Mouse (Mus musculus) olfactory bulb, adult 2 months (tissue): ENCODE results near the gene Dcbld2. TPM values are rescaled to one million over a fixed set of nuclear protein-coding genes. Genes with fewer than 3 reads are reported as not detected.

Experiments used
- H3K27ac ChIP-seq: fragments of 200-500 bp; 2 replicates; pipeline ENCODE4 v1.5.1; 2012; ENCODE audit warnings: low read depth, low read length; ENCODE audit not compliant: insufficient read depth
- H3K4me1 ChIP-seq: fragments of 200-500 bp; 2 replicates; pipeline ENCODE4 v1.6.1; 2012; ENCODE audit warnings: low read length; ENCODE audit not compliant: control insufficient read depth, insufficient read depth
- H3K4me3 ChIP-seq: fragments of 200-500 bp; 2 replicates; pipeline ENCODE4 v1.5.1; 2012; ENCODE audit warnings: mild to moderate bottlenecking, low read depth, low read length, moderate library complexity; ENCODE audit not compliant: insufficient read depth
- CTCF ChIP-seq: fragments of 200-500 bp; IDR thresholded peaks from 2 replicates; pipeline ENCODE4 v1.5.1; 2012; ENCODE audit warnings: low read depth, mild to moderate bottlenecking, low read length, moderate library complexity; ENCODE audit not compliant: insufficient read depth
- POLR2A ChIP-seq: fragments of 200-500 bp; IDR thresholded peaks from 2 replicates; pipeline ENCODE4 v1.6.1; 2012; ENCODE audit warnings: mild to moderate bottlenecking, low read depth, low read length, moderate library complexity; ENCODE audit not compliant: insufficient read depth
- WGBS: fragments of 180-500 bp; shearing (Covaris S2); methylation state at CpG from one replicate; pipeline ENCODE4 v1.1.7; 2018; 5-methylcytosine and 5-hydroxymethylcytosine counted together
- polyA plus RNA-seq: library from polyadenylated mRNA; stranded (reverse); fragments of >200 nt; gene quantifications from 2 replicates; pipeline ENCODE4 v1.2.4, GENCODE M21; 2012; ENCODE audit warnings: low replicate concordance; ENCODE audit not compliant: missing spikeins, insufficient read depth, insufficient read length

The Dcbld2 gene
- polyA plus RNA-seq, 1 experiment, result not detected

DNA sequence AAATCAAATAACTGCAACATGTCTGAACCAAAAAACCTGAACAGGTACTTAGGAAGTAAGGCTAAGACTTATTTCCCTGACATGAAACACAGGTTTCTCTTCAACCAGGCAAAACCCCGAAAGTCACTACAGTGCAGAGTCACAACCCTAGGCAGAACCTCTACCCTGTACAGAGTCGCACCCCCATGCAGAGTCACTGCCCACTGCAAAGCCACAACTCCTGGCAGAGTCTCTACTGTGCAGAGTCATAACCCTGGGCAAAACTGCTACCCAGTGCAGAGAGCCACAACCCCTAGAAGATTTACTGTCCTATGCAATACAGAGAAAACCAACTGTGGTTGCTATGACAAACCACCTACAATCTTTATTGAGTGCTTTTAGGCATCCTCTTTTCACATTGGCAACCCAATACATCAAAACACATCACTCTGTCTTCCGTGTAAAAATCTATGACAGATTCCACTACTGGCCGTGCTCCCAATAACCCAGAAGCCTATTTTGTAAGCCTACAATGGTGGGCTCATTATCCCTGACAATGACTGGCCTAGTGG lies 71.7 kb downstream of the Dcbld2 start:
- Histone ChIP-seq H3K27ac (no peak overlapping the region), H3K4me1 (no peaks in the 10 kb centered on the region), H3K4me3 (no peak overlapping the region)
- no peak for TF ChIP-seq CTCF
- no peak for TF ChIP-seq POLR2A
- 85% methylated on average over 4 of the region's 4 CpGs for WGBS

DNA sequence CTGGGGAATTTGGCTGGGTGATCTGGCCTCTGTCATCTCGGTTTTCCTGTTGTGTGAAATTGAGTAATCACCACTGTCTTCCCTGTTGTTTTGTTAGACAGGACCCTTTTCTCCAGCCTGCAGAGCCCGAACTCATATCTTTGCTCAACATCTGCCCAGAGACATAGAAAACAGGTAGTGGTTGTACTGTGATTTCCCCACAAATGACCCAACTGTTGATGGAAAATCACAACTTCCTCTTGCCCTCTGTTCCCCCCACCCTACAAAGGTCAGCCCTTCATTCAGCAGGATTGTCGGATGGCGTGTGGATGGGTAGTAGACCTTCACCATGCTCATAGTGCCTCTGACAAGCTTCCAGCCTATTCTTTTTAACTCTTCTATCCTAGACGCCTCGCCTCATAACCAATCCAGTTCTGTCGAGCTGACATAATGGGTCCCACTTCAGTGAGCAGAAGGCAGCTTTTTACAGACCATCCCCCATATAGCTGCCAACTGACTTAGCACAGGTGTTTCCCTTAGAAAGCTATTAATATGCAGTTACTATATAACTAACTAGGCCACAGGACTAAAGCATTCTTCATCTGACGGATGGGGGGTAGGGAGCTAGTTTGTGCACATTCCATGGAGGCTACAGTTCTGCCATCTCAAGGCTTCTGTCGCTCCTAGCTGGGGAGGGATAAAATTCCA lies 73.1 kb downstream of the Dcbld2 start:
- H3K27ac ChIP-seq, result no peak overlapping the region

DNA sequence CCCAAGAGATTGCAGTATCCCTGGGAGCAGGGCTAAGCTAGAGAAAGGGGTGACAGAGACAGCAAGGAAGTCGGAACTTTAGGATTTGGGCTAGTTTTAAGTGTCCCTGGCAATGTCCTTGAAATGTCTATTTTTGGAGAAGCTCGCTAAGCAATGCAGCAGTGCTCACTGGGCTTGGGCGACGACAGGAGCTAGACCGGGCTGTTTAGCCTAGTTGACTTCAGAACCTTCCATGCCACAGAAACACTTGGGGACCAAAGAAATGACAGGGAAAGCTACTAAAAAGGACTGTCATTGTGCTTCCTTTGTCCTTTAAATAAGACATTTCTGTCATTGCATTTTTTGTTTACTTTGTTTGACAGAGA lies 73.6 kb downstream of the Dcbld2 start:
- 87% methylated on average over 5 of the region's 5 CpGs for WGBS
- H3K4me3 ChIP-seq, result no peak overlapping the region
- no peaks in the 10 kb centered on the region for H3K4me1 ChIP-seq
- TF ChIP-seq POLR2A (no peak), CTCF (no peak)
- no peak overlapping the region for H3K27ac ChIP-seq

More for the DNA sequence above, 73.1 kb downstream of the Dcbld2 start:
- no peaks in the 10 kb centered on the region for H3K4me1 ChIP-seq
- TF ChIP-seq POLR2A, result no peak
- no peak for TF ChIP-seq CTCF
- H3K4me3 ChIP-seq, result no peak overlapping the region
- 86% methylated on average over 9 of the region's 9 CpGs for WGBS

DNA sequence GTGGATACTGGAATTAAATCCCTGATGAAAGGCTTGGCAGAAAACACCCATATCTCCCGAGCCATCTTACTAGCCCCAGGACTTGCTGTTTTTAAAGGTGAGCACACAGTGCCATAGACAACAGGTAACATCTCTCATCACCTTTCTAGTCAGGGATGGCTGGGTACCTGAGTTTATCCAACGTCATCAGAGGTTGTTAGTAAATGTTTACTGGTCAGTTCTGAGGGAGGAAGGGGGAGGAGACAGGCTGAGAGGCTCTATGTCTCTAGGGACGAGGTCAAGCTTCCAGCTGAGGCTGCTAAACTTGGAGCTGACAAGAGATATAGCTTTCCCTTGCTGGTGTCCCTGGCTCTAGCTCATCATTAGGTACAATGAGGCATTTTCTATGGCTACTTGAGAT lies 74.1 kb downstream of the Dcbld2 start:
- WGBS, result 75% methylated on average over 3 of the region's 3 CpGs
- no peak for TF ChIP-seq CTCF
- TF ChIP-seq POLR2A, result no peak
- Histone ChIP-seq H3K4me1 (no peaks in the 10 kb centered on the region), H3K27ac (no peak overlapping the region), H3K4me3 (no peak overlapping the region)

DNA sequence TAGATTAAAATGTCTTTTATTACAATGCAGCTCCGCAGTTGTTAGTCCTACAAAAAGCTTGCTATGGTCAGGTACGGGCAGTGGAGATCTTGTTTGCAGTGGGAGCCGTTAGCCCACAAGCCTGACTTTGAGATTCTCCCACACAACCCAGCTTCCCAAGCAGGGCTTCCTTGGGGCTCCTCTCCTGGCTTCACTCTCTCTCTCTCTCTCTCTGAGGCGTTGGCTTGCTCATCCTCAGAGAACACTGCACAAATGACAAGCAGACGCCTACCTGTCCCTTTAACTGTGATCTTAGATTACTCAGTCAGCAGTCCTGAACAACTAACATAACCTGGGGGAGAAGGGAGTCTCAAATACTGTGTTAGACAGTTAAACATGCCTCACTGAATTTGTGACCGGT lies 79.6 kb downstream of the Dcbld2 start:
- WGBS, result 92% methylated on average over 6 of the region's 6 CpGs
- Histone ChIP-seq H3K27ac (no peak overlapping the region), H3K4me3 (no peak overlapping the region), H3K4me1 (no peaks in the 10 kb centered on the region)
- TF ChIP-seq CTCF (no peak), POLR2A (no peak)

DNA sequence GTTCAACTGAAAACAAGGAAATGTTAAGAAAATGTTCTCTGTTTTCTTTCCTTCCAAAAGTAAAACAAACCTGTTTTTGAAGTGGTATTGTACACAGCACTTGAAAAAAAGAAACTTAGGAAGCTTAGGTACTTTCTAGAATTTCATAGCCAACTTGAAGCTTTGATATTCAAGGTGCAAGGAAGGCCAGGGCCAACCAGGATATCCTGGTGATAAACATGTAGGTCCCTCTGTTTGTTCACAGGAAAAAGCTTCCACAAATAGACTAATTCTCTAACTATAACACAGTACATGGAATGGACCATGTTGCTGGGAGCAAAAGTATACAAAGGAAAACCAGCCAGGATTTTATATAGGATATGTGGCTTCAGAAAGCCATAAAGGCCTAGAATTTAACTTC lies 88.5 kb downstream of the Dcbld2 start:
- TF ChIP-seq CTCF (no peak), POLR2A (no peak)
- Histone ChIP-seq H3K4me3 (no peak overlapping the region), H3K4me1 (0 out of 2 replicates have a peak, but pooled peaks cover 2% of the 10 kb centered on the region), H3K27ac (no peak overlapping the region)

DNA sequence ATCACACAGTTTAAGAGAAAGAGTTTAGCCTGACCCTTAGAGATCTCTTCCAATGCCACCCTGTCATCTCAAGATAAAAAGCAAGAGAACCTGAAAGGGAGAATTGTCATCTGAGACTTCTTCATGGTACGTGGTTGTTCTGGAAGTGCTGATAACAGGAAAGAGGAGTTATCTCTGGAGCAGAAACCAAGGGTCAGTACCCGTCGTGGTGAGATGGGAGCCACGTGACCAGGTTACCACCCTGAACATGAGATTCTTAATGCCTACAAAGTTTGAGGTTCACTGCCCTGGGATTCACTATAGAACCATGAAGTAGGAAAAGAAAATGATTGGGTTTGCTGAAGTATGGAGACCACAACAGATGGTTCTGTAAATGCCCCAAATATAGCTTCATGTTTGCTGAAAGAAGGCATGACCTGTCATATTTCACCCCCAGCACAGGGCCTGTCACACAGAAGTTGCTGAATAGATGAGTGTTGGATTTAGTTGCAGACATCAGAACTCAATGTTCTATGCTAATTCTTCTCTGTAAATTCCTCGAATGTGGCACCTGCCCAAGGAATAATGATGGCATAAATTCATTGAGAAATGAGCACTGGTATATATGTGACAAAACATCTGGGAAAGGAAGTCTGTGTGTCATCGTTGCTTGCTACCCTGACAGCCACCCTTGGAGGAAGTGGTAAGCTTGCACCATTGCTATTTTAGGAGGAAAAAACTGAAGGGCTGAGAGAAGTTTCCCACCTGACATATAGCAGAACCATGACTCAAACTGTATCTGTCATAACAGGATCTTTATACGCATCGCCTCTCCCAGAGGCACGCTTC lies 89.9 kb downstream of the Dcbld2 start:
- TF ChIP-seq CTCF (no peak), POLR2A (no peak)
- Histone ChIP-seq H3K4me3 (no peak overlapping the region), H3K27ac (no peak overlapping the region), H3K4me1 (peaks cover 6% of the 10 kb centered on the region; the same call in 1 of the 2 replicates)
- WGBS, result 85% methylated on average over 9 of the region's 9 CpGs

DNA sequence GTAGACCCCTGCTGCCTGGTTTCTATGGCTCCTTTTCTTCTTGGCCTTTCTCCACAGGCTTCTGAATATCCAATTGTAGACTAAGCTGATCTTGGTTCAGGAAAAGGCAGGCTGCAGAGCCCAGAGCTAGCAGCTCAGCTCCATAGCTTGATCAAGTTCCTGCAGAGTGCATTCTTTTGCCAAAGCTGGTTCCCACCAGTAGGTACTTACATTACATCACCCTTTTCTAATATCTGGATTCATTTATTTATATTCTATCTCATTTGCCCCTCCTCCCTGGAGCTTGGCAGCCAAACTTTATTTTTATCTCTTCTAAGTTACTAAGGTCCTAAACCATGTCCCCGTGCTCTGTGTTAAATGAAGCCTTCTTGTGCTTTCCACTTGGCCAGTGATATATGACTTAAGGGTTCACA lies 90.9 kb downstream of the Dcbld2 start:
- WGBS, result 63% methylated on average over 1 of the region's 1 CpGs
- Histone ChIP-seq H3K4me3 (no peak overlapping the region), H3K4me1 (peaks cover 6% of the 10 kb centered on the region; the same call in 1 of the 2 replicates), H3K27ac (no peak overlapping the region)
- TF ChIP-seq POLR2A (no peak), CTCF (no peak)

DNA sequence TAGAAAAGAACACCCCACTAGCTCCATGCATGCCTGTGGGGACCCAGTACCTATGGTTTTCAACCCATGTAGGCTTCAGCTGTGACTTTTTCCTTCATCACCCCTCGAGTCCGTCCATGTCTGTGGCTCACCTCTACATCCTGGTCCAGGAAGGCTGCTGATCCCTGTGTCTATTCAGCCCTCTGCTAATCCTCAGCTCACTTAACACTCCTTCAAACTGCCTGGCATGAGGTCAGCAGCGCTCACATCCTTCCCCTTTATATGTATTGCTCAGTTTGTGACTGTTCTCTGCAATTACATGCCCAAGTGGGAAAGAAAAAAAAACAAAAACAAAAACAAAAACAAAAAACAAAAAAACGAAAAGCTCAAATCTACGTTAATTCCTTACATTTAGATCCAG lies 91.4 kb downstream of the Dcbld2 start:
- Histone ChIP-seq H3K4me1 (peaks cover 6% of the 10 kb centered on the region; the same call in 1 of the 2 replicates), H3K27ac (no peak overlapping the region), H3K4me3 (no peak overlapping the region)
- TF ChIP-seq POLR2A (no peak), CTCF (no peak)
- 65% methylated on average over 5 of the region's 5 CpGs for WGBS
